Mouse (Mus musculus) spleen, adult 2 months (tissue): ENCODE measurements around the gene Timp2. TPM values are rescaled to one million over a fixed set of nuclear protein-coding genes. Genes with fewer than 3 reads are reported as not detected.

Source experiments
- DNase-seq, 2 experiments: peaks; one replicate each; pipeline versions ENCODE4 v3.0.0 to v3.0.0-alpha.2; 2012 to 2021; ENCODE audit warnings: low spot score in 2 of 2, low read depth in 1 of 2
- H3K27ac ChIP-seq: fragments of 200-500 bp; 2 replicates; pipeline ENCODE4 v1.5.1; 2012; ENCODE audit warnings: low read length, inconsistent platforms; ENCODE audit not compliant: insufficient read depth
- H3K27me3 ChIP-seq: fragments of 200-500 bp; 2 replicates; pipeline ENCODE4 v1.6.1; 2012; ENCODE audit warnings: mild to moderate bottlenecking, moderate library complexity, low read length, inconsistent platforms; ENCODE audit not compliant: control insufficient read depth, insufficient read depth
- H3K36me3 ChIP-seq: fragments of 200-500 bp; 2 replicates; pipeline ENCODE4 v1.6.1; 2012; ENCODE audit warnings: mild to moderate bottlenecking, low read length, inconsistent platforms; ENCODE audit not compliant: control insufficient read depth, insufficient read depth
- H3K4me1 ChIP-seq: fragments of 200-500 bp; 2 replicates; pipeline ENCODE4 v1.6.1; 2011; ENCODE audit warnings: inconsistent platforms; ENCODE audit not compliant: control insufficient read depth, insufficient read depth, insufficient read length
- H3K4me3 ChIP-seq: fragments of 200-500 bp; 2 replicates; pipeline ENCODE4 v1.5.1; 2011; ENCODE audit warnings: mild to moderate bottlenecking, inconsistent platforms; ENCODE audit not compliant: insufficient read depth, insufficient read length; ENCODE audit errors: extremely low read depth
- CTCF ChIP-seq: fragments of 200-500 bp; IDR thresholded peaks from 2 replicates; pipeline ENCODE4 v1.5.1; 2011; ENCODE audit warnings: mild to moderate bottlenecking, inconsistent platforms; ENCODE audit not compliant: insufficient read depth, insufficient read length, insufficient replicate concordance; ENCODE audit errors: extremely low read depth
- POLR2A ChIP-seq: fragments of 200-500 bp; IDR thresholded peaks from 2 replicates; pipeline ENCODE4 v1.6.1; 2011; ENCODE audit warnings: low read depth, low read length, inconsistent platforms
- WGBS: fragments of 180-500 bp; shearing (Covaris S2); methylation state at CpG from one replicate; pipeline ENCODE4 v1.1.7; 2018; 5-methylcytosine and 5-hydroxymethylcytosine counted together
- polyA plus RNA-seq: library from polyadenylated mRNA; depleted of rRNA; stranded (reverse); fragments of >200 nt; gene quantifications from 2 replicates; pipeline ENCODE4 v1.2.3, GENCODE M21; 2012

The Timp2 gene
- polyA plus RNA-seq, 1 experiment = 68.1 TPM

GRCm38 (mm10) chr11:118348877-118349276, 6.7 kb downstream of the Timp2 start:
- no peaks in the 10 kb centered on the region for H3K36me3 ChIP-seq
- no peaks in the 10 kb centered on the region for H3K27me3 ChIP-seq
- WGBS = 20% methylated on average over 5 of the region's 5 CpGs
- peaks cover 17% of the 10 kb centered on the region; the same call in 1 of the 2 replicates for H3K4me1 ChIP-seq
- TF ChIP-seq CTCF (no peak), POLR2A (no peak)
- peak; percentile 35 to 67 for DNase-seq
- H3K27ac ChIP-seq = peak overlapping the region; percentile 83
- H3K4me3 ChIP-seq = no peak overlapping the region

DNA sequence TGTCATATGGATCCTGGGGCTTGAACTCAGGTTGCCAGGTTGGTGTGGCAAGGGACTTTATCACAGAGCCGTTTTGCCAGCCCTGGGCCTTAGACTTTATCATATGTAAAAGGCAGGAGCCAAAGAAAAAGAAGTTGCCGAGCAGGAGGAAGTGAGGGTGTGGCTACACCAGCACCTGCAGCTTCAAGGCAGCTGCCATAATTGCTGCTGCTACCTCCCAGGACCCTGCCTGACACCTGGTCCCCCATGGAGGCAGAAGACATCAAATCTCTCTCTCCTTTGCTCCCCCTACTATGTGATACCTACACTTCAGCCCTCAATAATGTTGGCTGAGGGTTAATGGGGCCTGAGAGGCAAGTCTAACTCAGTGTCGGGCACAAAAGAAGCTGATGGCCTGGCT, 7.1 kb downstream of the Timp2 start:
- Histone ChIP-seq H3K36me3 (no peaks in the 10 kb centered on the region), H3K27me3 (no peaks in the 10 kb centered on the region), H3K4me1 (peaks cover 17% of the 10 kb centered on the region; the same call in 1 of the 2 replicates), H3K4me3 (no peak overlapping the region), H3K27ac (peak overlapping the region; percentile 83)
- TF ChIP-seq CTCF = no peak
- TF ChIP-seq POLR2A = no peak
- WGBS = 12% methylated on average over 3 of the region's 3 CpGs
- DNase-seq = peak in 1 of 2 experiments; percentile 22

DNA sequence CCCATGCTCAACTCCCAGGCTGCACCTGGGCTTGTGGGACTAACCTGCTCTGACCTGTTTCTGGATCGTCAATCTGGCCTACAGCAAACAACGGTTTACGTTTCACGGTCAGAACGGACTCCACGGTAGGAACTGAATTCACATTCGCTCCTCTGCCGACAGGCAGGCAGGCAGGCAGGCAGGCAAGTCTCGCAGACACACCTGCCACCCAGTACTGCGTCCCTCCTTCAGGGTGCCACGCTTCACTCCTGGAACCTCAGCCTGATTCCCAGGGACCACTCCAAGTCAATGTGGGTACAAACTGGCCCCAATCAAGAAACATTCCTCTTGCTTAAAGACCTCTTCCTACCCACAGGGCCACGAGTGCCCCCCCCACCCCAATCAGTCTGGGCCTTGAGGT, 7.6 kb downstream of the Timp2 start:
- Histone ChIP-seq H3K4me3 (no peak overlapping the region), H3K4me1 (peaks cover 17% of the 10 kb centered on the region; the same call in 1 of the 2 replicates), H3K27ac (0 out of 2 replicates have a peak overlapping the region, but pooled peaks have one; percentile 7), H3K27me3 (no peaks in the 10 kb centered on the region), H3K36me3 (no peaks in the 10 kb centered on the region)
- 86% methylated on average over 12 of the region's 12 CpGs for WGBS
- TF ChIP-seq POLR2A (no peak), CTCF (no peak)
- DNase-seq = no peak

- H3K27ac ChIP-seq = no peak overlapping the region
- TF ChIP-seq CTCF (no peak), POLR2A (no peak)
These were observed 8.1 kb downstream of the Timp2 start for GRCm38 (mm10) chr11:118347391-118347790.

GRCm38 (mm10) chr11:118346395-118347096, 9.0 kb downstream of the Timp2 start:
- H3K27ac ChIP-seq = no peak overlapping the region
- DNase-seq = no peak
- TF ChIP-seq POLR2A = no peak
- no peak for TF ChIP-seq CTCF
- H3K36me3 ChIP-seq = no peaks in the 10 kb centered on the region
- no peak overlapping the region for H3K4me3 ChIP-seq
- H3K27me3 ChIP-seq = no peaks in the 10 kb centered on the region
- peaks cover 21% of the 10 kb centered on the region; the same call in 1 of the 2 replicates for H3K4me1 ChIP-seq
- 94% methylated on average over 8 of the region's 8 CpGs for WGBS

More at GRCm38 (mm10) chr11:118347391-118347790, 8.1 kb downstream of the Timp2 start:
- Histone ChIP-seq H3K4me3 (no peak overlapping the region), H3K36me3 (no peaks in the 10 kb centered on the region), H3K4me1 (peaks cover 19% of the 10 kb centered on the region; the same call in 1 of the 2 replicates), H3K27me3 (no peaks in the 10 kb centered on the region)
- WGBS = 89% methylated on average over 2 of the region's 2 CpGs
- no peak for DNase-seq

- Histone ChIP-seq H3K27me3 (no peaks in the 10 kb centered on the region), H3K36me3 (no peaks in the 10 kb centered on the region), H3K27ac (no peak overlapping the region), H3K4me1 (peaks cover 21% of the 10 kb centered on the region; the same call in 1 of the 2 replicates), H3K4me3 (no peak overlapping the region)
- no peak for DNase-seq
- TF ChIP-seq POLR2A (no peak), CTCF (no peak)
- whole genome bisulfite sequencing = 52% methylated on average over 4 of the region's 4 CpGs
These were observed 9.8 kb downstream of the Timp2 start for GRCm38 (mm10) chr11:118345693-118346092.

DNA sequence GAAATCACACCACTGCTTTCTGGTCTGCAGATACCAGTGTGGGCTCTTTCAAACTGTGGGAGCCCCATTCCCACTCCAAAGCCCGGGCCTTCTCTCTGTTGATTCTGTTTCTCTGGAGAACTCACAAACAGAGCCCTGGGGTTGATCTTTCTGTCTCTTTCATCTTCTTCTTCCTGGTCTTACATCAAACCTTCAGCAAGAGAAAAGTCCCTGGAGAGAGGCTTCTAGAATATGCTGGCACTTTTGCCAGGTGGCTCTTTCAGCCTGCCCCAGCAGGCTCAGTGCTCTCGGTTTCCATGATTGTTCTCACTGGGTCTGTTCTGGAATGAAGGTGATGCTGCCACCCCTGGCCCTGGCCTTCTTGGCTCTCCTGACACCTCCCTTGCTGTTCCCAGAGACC, 11.9 kb downstream of the Timp2 start:
- no peaks in the 10 kb centered on the region for H3K36me3 ChIP-seq
- no peak overlapping the region for H3K27ac ChIP-seq
- TF ChIP-seq CTCF (no peak), POLR2A (no peak)
- peaks cover 14% of the 10 kb centered on the region; the same call in 1 of the 2 replicates for H3K4me1 ChIP-seq
- no peak for DNase-seq
- no peak overlapping the region for H3K4me3 ChIP-seq
- no peaks in the 10 kb centered on the region for H3K27me3 ChIP-seq
- 64% methylated on average over 2 of the region's 2 CpGs for WGBS
